Mouse (Mus musculus) kidney, postnatal 10 days (tissue): ENCODE measurements around the gene Cct4.
A peak's percentile ranks its signal among the peaks of the same experiment; 100 is the strongest.

Experiments used
- DNase-seq: peaks from one replicate; pipeline ENCODE4 v3.0.0; 2021; ENCODE audit warnings: mixed read lengths

Cct4 gene

DNA sequence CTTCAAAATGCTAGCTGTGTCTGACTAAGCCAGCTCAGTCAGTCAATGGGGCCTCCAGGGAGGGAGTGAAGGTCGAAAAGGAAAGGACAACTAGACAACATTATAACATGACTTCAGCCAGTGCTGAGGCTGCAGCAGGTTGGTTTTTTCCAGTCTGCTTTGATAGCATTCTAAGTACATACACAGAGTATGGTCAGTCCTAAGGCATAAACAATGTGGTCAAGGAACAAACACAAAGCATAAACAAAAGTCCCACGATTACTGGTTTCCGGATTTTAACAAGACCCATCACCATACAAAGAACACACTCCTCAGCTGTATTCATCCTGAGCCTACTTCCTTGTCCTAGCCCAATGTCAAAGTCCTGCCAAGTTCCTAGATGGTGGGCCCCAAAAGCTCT, 4.8 kb upstream of the Cct4 start:
- DNase-seq, result no peak

DNA sequence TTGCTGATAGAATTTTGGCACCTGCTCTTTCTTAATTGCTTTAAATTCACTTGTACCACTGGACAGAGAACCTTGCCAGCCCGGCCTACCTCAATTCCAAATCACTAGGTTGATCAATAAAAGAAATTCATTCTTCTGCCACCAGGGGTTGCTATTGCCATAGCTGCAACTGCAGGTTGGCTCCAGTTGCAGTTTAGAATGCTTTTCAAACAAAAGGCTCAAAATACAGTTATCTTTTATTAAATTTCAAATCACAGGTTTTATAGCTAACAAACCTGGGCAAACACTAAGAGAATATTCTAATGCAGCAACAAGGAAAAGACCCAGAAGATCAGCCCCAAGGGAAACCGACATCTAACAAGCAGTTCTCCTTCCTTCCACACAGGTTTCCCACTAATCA, 3.0 kb upstream of the Cct4 start:
- peak; percentile 45 for DNase-seq

DNA sequence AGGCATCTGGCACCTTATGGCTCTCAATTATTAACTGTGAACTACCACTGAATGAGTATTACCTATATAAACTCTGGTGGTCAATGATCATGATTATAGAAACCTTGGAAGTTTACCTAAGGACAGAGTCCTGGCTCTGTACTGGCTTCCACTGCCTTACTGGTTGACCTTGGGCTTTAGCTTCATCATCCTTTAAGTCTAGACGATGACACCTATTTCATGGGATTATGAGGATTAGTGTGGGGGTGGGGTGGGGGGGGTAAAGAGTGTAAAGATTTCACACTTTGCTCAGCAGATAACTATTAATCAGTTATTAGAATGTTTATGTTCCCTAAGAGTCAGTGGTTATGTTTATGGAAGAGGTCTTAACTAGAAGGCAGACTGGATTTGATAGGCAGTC, 533 bp upstream of the Cct4 start:
- no peak for DNase-seq

DNA sequence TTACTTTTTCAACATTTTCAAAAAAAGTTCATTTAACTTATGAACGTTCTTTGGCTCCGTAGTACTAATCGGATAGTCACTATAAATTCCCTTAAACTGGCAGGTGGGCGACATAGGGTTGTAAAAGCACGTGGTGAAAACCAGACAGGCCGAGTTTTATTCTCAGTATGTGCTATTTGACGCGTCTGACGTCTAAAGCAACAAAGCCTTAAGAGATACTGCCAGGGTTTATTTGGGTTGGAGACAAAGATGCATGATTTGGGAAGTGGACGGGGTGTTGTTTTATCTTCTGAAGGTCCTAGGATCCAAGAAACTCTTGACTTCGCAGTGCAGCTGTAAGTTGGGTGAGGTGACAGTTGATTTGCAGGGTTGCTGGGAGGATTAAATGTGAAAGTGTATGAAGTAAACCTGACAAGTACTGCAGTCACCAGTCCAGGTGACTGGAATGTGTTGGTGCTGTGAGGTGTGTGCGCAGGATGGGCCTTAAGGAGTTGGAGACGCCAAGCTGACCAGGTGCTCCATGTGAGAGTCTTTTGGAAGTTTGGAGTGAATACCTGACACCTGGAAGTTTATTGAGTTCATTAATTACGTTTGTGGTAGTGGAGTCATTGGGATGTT, 1.0 kb downstream of the Cct4 start:
- no peak for DNase-seq

DNA sequence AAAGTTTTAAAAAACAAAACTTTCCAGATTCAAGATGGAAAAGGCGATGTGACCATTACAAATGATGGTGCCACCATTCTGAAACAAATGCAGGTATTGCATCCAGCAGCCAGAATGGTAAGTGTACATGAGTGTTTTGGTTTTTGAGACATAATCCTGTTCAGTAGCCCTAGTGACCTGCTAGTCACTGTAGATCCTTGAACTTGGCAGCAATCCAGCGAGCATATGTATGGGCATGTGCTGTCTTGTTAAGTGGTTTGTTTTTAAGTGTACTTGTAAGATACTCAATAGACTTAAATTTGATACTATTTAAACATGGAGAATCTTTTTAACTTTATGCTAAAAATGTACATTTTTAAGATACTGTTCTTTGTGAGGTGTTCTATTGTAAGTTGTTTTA, 4.0 kb downstream of the Cct4 start:
- no peak for DNase-seq

DNA sequence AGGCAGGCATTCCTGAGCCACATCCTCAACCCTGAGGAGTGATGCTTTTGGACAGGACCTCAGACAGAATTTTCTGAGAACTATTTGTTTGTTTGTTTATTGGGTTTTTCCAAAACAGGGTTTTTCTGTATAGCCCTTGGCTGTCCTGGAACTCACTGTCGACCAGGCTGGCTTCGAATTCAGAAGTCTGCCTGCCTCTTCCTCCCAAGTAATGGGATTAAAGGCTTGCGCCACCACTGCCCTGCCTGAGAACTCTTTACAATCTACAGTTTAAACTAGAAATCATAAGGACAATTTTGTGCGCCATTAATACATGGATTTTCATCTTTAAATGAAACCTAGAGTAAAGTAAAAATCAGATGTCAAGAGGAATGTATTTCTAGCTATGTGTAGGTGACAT, 5.1 kb downstream of the Cct4 start:
- DNase-seq, result no peak

DNA sequence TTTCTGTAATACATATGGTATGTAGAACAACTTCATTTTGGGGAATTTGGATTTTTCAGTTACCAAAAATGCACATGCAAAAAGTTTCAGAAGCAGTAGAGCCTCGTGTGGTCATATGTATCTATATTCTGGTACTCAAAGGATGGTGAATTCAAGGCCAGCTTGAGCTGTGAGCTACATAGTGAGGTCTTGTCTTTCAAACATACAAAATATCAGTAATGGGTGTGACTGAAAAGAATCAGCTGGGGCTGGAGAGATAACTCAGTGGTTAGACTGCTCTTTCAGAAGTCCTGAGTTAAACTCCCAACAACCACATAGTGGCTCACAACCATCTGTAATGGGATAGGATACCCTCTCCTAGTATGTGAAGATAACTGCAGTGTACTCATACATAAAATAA, 8.0 kb downstream of the Cct4 start:
- DNase-seq, result no peak

DNA sequence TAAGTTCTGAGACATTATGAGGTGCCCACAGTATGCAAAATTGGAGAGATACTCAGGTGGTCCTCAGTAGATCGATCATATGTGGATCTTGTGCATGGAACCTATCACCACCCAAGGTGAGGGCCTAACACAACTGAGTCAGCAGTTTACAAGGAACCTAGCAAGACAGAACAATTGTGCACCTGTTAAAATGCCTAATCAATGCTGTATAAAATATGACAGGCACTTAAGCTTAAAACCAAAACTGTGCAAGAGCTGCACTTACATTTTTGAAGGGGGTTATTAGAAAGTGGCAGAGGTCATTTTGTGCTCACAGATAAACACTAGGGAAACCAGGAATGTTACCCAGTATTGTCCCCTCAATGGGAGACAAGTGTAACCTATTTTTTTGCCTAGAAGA, 15.0 kb downstream of the Cct4 start:
- no peak for DNase-seq

DNA sequence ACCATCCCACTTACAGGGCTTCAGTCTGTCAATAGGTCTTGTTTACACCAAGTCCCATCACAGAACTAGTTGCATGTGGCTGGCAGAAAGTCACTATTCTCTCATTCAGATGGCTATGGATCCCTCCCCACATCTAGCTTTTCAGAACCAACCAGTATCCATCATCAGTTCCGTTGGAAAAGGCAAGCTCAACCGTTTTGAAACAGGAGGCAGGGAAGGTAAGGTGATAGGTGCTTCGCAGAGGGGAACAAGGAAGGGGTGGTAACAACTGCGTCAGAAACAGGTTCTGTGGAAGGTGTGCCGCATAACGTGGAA, 16.8 kb downstream of the Cct4 start:
- DNase-seq, result no peak

DNA sequence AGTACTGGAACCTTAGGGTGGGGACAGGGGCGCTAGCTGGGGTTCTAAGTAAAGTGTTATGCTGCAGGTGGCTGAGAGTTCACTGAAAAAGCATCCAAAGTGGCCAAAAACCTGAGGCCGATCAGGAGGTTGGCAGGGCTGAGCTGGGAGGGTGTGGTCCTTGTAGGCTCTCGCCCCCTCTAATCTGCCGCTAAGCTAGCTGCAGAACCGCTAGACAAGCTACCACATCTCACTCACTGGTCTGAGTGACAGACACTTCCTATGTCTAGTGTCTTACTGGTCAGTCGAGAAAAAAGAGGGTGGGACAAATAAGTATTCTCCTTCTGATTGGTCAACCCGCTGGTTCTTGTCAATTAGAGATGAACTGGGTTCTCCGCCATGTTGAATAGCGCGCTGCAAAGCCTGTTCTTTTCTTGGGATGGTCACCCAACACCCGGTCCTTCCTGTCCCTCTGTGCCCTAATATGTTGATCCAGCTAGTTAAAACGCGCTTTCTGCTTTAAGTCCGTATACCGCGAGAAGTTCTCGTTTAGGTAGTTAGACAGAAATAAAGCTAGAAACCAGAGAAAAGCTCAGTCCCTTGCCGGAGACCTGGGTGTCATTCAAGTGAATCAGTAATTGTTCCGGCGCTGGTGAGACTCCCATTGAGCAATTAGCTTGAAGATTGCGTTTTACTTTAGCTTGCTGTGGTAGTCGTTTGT, 17.3 kb downstream of the Cct4 start, which contains the start of gene Fam161a:
Gene Fam161a, plus strand, starts transcription at position 51 of the 700 bp plus-strand sequence.
- peak; percentile 79 for DNase-seq

DNA sequence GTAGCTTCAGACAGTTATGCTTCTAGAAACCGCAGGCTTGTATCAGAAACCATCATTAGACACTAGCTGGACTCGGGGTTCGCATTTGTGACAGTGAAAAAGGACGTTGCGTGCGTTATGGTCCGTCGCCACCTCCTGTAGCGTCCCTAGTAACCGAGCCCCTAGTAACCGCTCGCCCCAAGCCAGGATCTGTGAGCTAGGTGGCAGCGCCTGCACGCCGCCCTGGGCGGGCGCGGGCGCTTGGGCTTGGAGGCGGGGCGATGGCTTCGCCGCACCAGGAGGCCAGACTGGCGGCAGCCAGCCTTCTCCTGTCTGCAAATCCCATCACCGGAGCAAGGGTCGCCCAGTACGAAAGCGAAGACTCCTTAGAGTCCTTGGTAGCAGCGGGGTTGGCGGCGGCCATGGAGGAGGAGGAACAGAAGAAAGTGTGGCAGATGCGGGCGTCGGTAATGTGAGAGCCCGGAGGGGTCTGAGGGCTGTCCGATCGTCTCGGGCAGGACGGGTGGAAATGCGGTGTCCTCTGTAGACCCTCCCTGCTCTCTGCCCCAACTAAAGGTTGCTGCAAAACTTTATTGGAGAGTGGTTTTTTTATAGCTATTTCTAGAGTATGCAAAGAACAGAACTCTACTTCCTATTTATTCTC, 18.0 kb downstream of the Cct4 start:
- DNase-seq, result peak; percentile 89

DNA sequence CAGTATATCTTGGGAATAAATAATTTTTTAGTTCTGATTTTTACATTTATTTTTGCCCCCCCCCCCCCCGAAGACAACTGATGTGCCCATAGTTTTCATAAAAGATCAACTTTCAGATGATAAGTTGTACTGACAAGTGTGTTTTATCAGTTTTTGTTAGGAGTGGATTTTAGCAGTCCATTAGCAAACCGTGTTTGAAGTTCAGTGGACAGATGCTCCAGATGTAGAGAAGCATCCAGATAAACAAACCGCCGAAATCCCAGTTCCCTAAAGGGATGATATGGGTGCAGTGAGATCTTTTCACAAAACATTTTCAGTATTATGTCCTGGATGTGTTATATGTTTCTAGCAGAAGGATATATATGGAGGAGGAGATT, 18.5 kb downstream of the Cct4 start:
- DNase-seq, result no peak

DNA sequence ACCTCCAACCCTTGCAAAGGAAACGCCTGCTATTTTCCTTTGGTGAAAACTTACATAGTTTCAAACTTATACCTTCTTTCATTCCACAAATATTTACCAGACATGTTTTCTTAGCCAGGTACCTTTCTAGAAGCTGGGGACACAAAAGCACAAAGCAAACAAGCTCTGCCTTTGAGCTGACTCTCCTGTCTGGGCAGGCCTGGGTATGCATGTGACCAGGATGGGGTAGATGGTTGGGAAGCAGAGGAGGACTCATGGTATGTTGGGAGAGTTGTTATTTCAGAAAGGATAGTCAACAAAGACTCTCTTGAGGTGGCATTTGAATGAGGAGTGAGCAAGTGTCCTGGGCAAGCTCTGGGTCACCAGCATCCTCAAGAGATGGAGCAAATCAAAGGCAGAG, 22.8 kb downstream of the Cct4 start:
- no peak for DNase-seq

DNA sequence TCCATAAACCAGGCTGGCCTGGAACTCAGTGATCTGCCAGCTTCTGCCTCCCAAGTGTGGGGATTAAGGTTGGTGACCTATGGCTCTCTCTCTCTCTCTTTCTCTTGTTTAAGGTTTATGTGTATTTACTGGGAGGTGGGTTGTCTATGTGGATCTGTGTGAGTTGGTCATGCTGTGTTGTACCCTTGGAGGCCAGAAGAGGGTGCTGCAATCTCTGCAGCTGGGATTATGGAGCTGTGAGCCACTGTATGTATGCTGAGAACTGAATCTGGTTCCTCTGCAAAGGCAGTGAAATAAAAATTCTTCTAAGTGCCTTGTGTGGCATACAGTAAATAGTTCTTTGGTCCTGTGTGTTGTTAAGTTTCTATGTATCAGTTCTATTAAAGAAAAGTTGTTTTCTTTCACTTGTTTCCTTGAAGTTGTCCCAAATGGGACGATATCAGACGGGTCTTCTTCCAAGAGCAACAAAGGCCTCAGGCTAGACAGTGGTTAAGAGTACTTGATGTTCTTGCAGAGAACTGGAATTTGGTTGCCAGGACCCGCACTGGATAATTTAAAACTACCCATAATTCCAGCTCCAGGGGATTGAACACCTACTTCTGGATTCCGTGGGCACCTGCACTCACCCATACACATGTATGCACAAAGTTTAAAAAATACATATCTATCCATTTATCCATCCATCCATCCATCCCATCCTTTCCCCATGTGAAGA, 23.4 kb downstream of the Cct4 start:
- no peak for DNase-seq

DNA sequence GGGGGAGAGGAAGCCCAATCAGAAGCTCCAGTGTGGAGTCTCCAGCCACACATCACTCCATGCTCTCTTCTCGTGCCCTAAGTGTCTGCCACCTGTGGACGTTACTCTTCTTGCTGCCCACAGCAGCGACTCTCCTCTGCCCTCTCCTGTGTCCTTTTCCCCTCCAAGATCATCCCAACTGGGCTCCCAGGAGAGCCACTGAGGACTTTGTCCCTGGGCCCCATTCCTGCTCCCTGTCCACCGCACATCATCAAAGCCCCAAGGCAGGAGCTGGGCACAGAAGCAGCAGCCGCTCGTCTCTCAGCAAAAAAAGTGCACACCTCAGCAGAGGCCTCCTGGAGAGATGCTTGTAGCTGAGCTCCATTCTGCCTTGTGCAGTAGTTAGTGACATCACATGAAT, 24.7 kb downstream of the Cct4 start:
- DNase-seq, result no peak

DNA sequence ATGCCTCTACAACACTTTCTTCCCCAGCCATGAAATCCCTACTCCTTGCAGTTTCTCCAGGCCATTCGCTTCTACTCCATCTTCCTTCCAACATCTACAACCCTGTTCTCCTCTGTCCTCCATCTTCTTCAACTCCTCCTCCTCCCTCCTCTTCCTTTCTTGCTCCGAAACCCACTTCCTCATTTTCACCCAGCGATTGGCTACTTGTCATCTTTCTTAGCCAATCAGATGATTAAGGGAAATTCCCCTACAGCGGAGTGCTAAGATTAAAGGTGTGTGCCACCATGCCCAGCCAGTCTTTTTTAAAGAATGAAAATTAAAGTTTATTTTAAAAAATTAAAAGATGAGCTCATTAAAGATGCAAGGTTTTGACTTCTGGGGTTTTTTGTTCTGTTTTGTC, 27.6 kb downstream of the Cct4 start:
- no peak for DNase-seq

DNA sequence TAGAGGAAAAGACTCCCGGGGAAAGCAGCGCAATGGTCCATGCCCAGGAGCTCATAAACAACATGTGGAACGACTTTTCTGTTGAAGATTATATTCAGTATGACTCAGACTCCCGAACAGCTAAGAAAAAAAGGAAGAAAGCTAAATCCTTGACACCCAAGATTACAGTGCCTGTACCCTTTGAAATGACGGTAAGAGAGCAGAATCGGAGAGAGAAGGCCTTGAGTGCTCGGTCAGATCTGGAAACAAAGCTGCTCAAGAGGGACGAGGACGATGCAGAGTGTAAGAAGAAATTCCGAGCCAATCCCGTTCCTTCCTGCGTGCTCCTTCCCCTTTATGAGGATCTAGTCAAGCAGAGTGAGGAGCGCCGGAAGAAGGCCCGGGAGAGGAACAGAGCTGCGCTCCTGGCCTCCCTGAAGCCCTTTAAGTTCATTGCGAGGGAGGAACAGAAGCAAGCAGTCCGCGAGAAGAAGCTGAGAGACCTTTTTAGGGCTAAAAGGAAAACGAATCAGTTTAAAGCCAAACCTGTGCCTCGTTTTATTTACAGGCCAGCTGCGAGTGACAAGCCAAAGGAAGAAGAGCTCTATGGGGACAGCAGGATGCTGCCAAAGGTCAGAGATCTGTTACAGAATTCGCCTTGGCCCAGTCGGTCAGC, 29.9 kb downstream of the Cct4 start:
- peak; percentile 10 for DNase-seq

DNA sequence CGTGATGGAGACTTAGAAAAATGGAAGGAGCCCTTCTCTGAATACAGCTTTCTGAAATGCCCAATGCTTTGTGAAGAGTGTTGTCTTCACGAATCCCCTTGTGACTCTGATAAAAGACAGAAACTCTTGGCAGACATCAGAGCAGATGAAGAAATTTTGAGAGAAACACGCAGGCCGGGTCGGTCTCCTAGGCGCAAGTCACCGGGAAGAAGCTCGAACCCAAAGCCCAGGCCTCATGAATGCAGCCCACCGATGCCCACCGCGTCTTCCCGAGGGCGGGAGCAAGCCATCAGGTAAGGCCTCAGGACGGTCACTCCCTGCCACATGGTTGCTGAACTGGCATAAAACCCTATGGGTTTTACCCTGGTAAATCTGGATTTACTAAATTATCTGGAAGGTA, 30.5 kb downstream of the Cct4 start:
- DNase-seq, result no peak

DNA sequence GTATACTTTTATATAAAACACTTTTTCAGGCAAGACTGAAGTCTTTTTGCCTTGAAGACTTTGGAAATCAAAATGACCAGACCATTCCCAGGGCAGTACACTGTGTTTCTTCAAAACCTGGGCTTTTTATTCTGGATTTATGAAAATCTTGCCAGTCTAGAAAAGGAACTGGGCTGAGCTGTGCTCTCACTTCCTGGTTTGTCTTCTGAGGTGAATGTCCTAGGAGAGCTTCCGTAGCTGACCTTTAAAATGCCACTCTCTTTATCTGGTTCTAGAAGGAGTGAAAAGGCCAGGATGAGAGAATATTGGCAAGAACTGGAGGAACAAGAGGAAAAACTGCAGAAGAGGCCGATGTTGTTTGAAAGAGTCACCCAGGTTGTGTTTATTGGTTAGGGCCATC, 32.8 kb downstream of the Cct4 start:
- no peak for DNase-seq

DNA sequence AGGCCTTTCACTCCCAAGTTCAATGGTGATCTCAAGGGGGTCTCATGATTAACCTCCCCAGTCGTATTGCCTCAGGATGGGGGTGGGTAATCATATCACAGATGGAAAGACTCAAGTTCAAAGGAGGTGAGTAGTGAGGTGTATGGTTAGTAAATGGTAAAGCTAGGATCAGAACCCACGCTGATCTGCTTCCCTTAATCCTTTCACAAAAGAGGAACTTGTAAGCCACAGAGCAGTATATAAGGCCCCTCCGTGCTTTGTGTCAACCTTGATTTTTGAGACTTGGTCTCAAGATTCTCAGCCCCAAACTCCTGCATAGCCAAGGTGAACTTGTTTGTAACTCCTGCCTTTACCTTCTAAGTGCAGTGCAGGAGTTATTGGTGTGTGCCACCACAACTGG, 33.9 kb downstream of the Cct4 start:
- no peak for DNase-seq

DNA sequence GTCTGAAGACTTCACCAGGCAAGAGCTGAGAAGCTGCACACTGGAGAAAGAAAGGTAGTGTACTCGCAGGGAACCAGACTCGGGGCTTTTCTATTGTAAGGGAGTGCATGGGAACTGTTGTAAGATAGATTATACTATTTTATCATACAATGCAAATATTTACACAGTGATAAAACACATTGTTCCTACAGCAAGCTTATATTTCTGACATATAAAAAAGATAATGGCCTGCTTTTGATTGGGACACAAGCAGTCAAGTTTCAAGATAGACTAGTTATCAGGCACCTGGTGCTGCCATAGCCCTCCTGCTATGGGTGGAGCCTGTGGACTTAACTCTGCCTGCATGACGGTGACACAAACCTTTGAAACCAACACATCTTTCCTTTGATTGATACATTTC, 38.6 kb downstream of the Cct4 start:
- no peak for DNase-seq

DNA sequence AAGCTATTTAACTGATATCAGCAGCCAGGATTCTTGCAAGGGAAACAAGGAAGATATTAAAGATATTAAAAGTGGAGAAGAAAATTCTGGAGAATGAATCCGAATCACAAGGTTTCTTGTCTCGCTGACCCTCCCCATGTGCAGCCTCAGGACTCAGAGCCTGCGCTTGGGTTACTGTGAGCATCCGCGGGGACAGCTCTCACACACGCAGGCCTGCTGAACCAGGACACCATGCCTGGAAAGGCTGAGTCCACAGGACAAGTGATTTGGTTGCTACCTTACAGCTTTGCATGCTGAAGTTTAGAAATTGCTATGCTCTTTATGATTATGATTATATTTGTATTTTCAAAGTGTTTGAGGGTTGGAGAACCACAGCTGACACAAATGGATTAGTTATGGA, 39.1 kb downstream of the Cct4 start:
- no peak for DNase-seq

DNA sequence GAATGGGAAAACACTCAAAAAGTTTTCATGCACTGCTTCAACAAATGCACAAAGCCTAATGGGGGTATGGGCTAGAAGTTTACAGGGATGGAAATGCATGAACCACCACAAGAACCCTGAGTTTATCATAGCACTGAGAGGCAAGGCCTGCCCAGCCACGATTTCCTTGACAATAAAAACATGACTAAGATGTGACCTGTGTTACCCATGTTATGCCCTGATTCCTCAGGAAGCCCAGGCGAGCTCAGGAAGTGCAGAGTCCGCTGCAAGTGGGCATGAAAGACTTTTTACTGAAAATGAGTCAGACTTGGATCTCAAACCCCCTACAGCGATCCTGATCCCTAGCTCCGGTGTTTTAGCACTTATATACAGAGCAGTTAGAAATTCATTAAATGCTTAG, 56.9 kb downstream of the Cct4 start:
- DNase-seq, result no peak
